Mouse (Mus musculus) liver, embryonic 15.5 days (tissue): ENCODE data around the gene Rmnd1. TPM values are rescaled to one million over a fixed set of nuclear protein-coding genes. Genes with fewer than 3 reads are reported as not detected.

Experiments
- ATAC-seq: fragments of 200-750 bp; cut with Nextera tagmentation; 2 replicates; pipeline ENCODE4 v1.8.0; 2017; ENCODE audit warnings: moderate number of reproducible peaks, mild to moderate bottlenecking, moderate library complexity; ENCODE audit not compliant: insufficient read depth
- H3K27ac ChIP-seq: fragments of 300-500 bp; sonication (generic); replicated peaks from 2 replicates; pipeline ENCODE4 v1.5.1; 2015; ENCODE audit warnings: mild to moderate bottlenecking, inconsistent platforms
- H3K27me3 ChIP-seq: fragments of 300-500 bp; sonication (generic); 2 replicates; pipeline ENCODE4 v1.6.1; 2015; ENCODE audit warnings: mild to moderate bottlenecking, inconsistent platforms
- H3K36me3 ChIP-seq: fragments of 300-500 bp; sonication (generic); replicated peaks from 2 replicates; pipeline ENCODE4 v1.6.1; 2015; ENCODE audit warnings: moderate library complexity, mild to moderate bottlenecking, inconsistent platforms
- H3K4me1 ChIP-seq: fragments of 300-500 bp; sonication (generic); replicated peaks from 2 replicates; pipeline ENCODE4 v1.6.1; 2015; ENCODE audit warnings: inconsistent platforms
- H3K4me2 ChIP-seq: fragments of 300-500 bp; sonication (generic); 2 replicates; pipeline ENCODE4 v1.6.1; 2015; ENCODE audit warnings: moderate library complexity, mild to moderate bottlenecking, inconsistent platforms
- H3K4me3 ChIP-seq: fragments of 300-500 bp; sonication (generic); replicated peaks from 2 replicates; pipeline ENCODE4 v1.5.1; 2015; ENCODE audit warnings: mild to moderate bottlenecking, inconsistent platforms
- H3K9ac ChIP-seq: fragments of 300-500 bp; sonication (generic); 2 replicates; pipeline ENCODE4 v1.6.1; 2015; ENCODE audit warnings: moderate library complexity, mild to moderate bottlenecking, inconsistent platforms
- H3K9me3 ChIP-seq: fragments of 300-500 bp; sonication (generic); replicated peaks from 2 replicates; pipeline ENCODE4 v1.6.1; 2016; ENCODE audit warnings: inconsistent platforms
- WGBS: fragments of 180-500 bp; shearing (Covaris S2); methylation state at CpG from one replicate; pipeline ENCODE4 v1.1.7; 2015; ENCODE audit warnings: mixed read lengths; ENCODE audit not compliant: insufficient replicate concordance; 5-methylcytosine and 5-hydroxymethylcytosine counted together
- polyA plus RNA-seq: library from polyadenylated mRNA; unstranded; fragments of >200 nt; fragmentation: Nextera tagmentation; extraction: Ambion mirVana; gene quantifications from 2 replicates; pipeline ENCODE4 v1.2.1, GENCODE M21; 2015

The Rmnd1 gene
- polyA plus RNA-seq, 1 experiment from 2014 or later = 17.2 TPM

DNA sequence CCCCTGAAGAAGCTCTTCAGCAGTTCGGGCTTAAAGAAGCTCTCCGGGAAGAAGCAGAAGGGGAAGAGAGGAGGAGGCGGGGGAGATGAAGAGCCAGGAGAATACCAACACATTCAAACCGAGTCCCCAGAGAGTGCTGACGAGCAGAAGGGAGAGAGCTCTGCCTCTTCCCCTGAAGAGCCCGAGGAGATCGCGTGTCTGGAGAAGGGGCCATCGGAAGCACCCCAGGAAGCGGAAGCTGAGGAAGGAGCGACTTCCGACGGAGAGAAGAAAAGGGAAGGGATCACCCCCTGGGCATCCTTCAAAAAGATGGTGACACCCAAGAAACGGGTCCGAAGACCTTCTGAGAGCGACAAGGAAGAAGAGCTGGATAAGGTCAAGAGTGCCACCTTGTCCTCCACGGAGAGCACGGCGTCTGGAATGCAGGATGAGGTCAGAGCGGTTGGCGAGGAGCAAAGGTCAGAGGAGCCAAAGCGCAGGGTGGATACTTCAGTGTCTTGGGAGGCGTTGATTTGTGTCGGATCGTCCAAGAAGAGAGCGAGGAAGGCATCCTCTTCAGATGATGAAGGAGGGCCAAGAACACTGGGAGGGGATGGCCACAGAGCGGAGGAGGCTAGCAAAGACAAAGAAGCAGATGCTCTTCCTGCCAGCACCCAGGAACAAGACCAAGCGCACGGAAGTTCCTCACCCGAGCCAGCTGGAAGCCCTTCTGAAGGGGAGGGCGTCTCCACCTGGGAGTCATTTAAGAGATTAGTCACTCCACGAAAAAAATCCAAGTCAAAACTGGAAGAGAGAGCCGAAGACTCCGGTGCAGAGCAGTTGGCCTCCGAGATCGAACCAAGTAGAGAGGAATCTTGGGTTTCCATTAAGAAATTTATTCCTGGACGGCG, 77.6 kb downstream of the Rmnd1 start:
- H3K4me2 ChIP-seq = no peak overlapping the region
- H3K9me3 ChIP-seq = no peaks in the 10 kb centered on the region
- no peaks in the 10 kb centered on the region for H3K27me3 ChIP-seq
- H3K4me1 ChIP-seq = no peaks in the 10 kb centered on the region
- no peak overlapping the region for H3K27ac ChIP-seq
- H3K9ac ChIP-seq = no peak overlapping the region
- WGBS = 79% methylated on average over 38 of the region's 38 CpGs
- 0 out of 2 replicates have a peak, but pooled peaks cover 3% of the 10 kb centered on the region for H3K36me3 ChIP-seq
- H3K4me3 ChIP-seq = no peak overlapping the region
- no peak for ATAC-seq

Other genes starting within 250 kb of the Rmnd1 start
- gene Akap12, start 166.0 kb downstream of the Rmnd1 start, polyA plus RNA-seq = 3.9 and 4.0 TPM in 2 replicates
- gene Zbtb2, start 44.3 kb downstream of the Rmnd1 start, polyA plus RNA-seq = 3.8 and 4.0 TPM in 2 replicates
- 12.5 and 12.6 TPM in 2 replicates for gene Armt1, start 79 bp upstream of the Rmnd1 start, polyA plus RNA-seq
- not detected in 2 replicates for gene Ccdc170, start 50.1 kb upstream of the Rmnd1 start, polyA plus RNA-seq
- 0.32 and 0.44 TPM in 2 replicates for gene Esr1, start 179.2 kb upstream of the Rmnd1 start, polyA plus RNA-seq